Mouse (Mus musculus) midbrain, embryonic 14.5 days (tissue): ENCODE measurements at regions not wholly inside any gene's neighbourhood (a gene's known extent, or its start where the extent isn't known, plus 50 kb on each side); places are given as distances from the start of the nearest gene placed in this dataset.
"Not testable (repeated sequence)": the region's sequence is repeated elsewhere in the genome, so short reads cannot be mapped to it uniquely, and the experiment has no call there.

Experiments used
- ATAC-seq: fragments of 200-750 bp; cut with Nextera tagmentation; 2 replicates; pipeline ENCODE4 v1.8.0; 2017; ENCODE audit warnings: moderate number of reproducible peaks, moderate library complexity; ENCODE audit not compliant: low FRiP score, low TSS enrichment
- DNase-seq: peaks from one replicate; pipeline ENCODE4 v3.0.0-alpha.2; 2015
- H3K27ac ChIP-seq: fragments of 300-500 bp; sonication (generic); replicated peaks from 2 replicates; pipeline ENCODE4 v1.5.1; 2014; ENCODE audit warnings: mild to moderate bottlenecking, low read depth, low read length, moderate library complexity
- H3K27me3 ChIP-seq: fragments of 300-500 bp; sonication (generic); 2 replicates; pipeline ENCODE4 v1.6.1; 2014; ENCODE audit warnings: low read length, control low read depth, mixed read lengths; ENCODE audit not compliant: control insufficient read depth, insufficient read depth
- H3K36me3 ChIP-seq: fragments of 300-500 bp; sonication (generic); 2 replicates; pipeline ENCODE4 v1.6.1; 2014; ENCODE audit warnings: low read length, control low read depth; ENCODE audit not compliant: control insufficient read depth, insufficient read depth
- H3K4me1 ChIP-seq: fragments of 300-500 bp; sonication (generic); 2 replicates; pipeline ENCODE4 v1.6.1; 2014; ENCODE audit warnings: mild to moderate bottlenecking, antibody characterized with exemption, low read length, control low read depth; ENCODE audit not compliant: control insufficient read depth, insufficient read depth
- H3K4me2 ChIP-seq: fragments of 300-500 bp; sonication (generic); 2 replicates; pipeline ENCODE4 v1.6.1; 2014; ENCODE audit warnings: mild to moderate bottlenecking, low read length, moderate library complexity
- H3K4me3 ChIP-seq: fragments of 300-500 bp; sonication (generic); replicated peaks from 2 replicates; pipeline ENCODE4 v1.5.1; 2014; ENCODE audit warnings: low read depth, low read length
- H3K9ac ChIP-seq: fragments of 300-500 bp; sonication (generic); replicated peaks from 2 replicates; pipeline ENCODE4 v1.6.1; 2014; ENCODE audit warnings: mild to moderate bottlenecking, low read length, moderate library complexity
- H3K9me3 ChIP-seq: fragments of 300-500 bp; sonication (generic); 2 replicates; pipeline ENCODE4 v1.6.1; 2016; ENCODE audit warnings: low read length, control low read depth, mixed read lengths; ENCODE audit not compliant: control insufficient read depth
- WGBS: fragments of 180-500 bp; shearing (Covaris S2); extraction: QIAGEN DNeasy Blood & Tissue Kit; methylation state at CpG from one replicate; pipeline ENCODE4 v1.1.7; 2014; 5-methylcytosine and 5-hydroxymethylcytosine counted together

- H3K27me3 ChIP-seq: no peaks in the 10 kb centered on the region
- DNase-seq (no peak), ATAC-seq (no peak)
- no peaks in the 10 kb centered on the region for H3K4me1 ChIP-seq
- H3K36me3 ChIP-seq: no peaks in the 10 kb centered on the region
- no peaks in the 10 kb centered on the region for H3K9me3 ChIP-seq
- WGBS: 96% methylated on average over 2 of the region's 2 CpGs
- H3K9ac ChIP-seq: no peak overlapping the region
- H3K4me2 ChIP-seq: no peak overlapping the region
- H3K4me3 ChIP-seq: no peak overlapping the region
- H3K27ac ChIP-seq: no peak overlapping the region
Observed at GRCm38 (mm10) chr2:100426661-100427060, 1197.9 kb upstream of the Rag2 start.

- WGBS: 72% methylated on average over 3 of the region's 3 CpGs
- ATAC-seq: no peak
- Histone ChIP-seq H3K36me3 (no peaks in the 10 kb centered on the region), H3K9ac (no peak overlapping the region), H3K4me1 (no peaks in the 10 kb centered on the region), H3K27me3 (no peaks in the 10 kb centered on the region), H3K9me3 (no peaks in the 10 kb centered on the region), H3K4me2 (no peak overlapping the region), H3K4me3 (no peak overlapping the region), H3K27ac (no peak overlapping the region)
- DNase-seq: no peak
Observed at GRCm38 (mm10) chr2:100434991-100435390, 1189.5 kb upstream of the Rag2 start.

GRCm38 (mm10) chr2:100445868-100446267, 1178.7 kb upstream of the Rag2 start:
- Histone ChIP-seq H3K27ac (no peak overlapping the region), H3K36me3 (no peaks in the 10 kb centered on the region), H3K4me1 (no peaks in the 10 kb centered on the region), H3K4me2 (no peak overlapping the region), H3K9me3 (no peaks in the 10 kb centered on the region), H3K4me3 (no peak overlapping the region), H3K9ac (no peak overlapping the region), H3K27me3 (no peaks in the 10 kb centered on the region)
- DNase-seq: no peak
- no peak for ATAC-seq
- 72% methylated on average over 1 of the region's 1 CpGs for WGBS

- 79% methylated on average over 2 of the region's 2 CpGs for WGBS
- ATAC-seq (no peak), DNase-seq (no peak)
- H3K9me3 ChIP-seq: no peaks in the 10 kb centered on the region
- H3K4me3 ChIP-seq: no peak overlapping the region
- H3K4me1 ChIP-seq: no peaks in the 10 kb centered on the region
- H3K4me2 ChIP-seq: no peak overlapping the region
- no peaks in the 10 kb centered on the region for H3K36me3 ChIP-seq
- no peaks in the 10 kb centered on the region for H3K27me3 ChIP-seq
- H3K9ac ChIP-seq: no peak overlapping the region
- H3K27ac ChIP-seq: no peak overlapping the region
Observed at GRCm38 (mm10) chr2:100446332-100446731, 1178.2 kb upstream of the Rag2 start.

GRCm38 (mm10) chr2:100459641-100460040, 1164.9 kb upstream of the Rag2 start:
- not testable (repeated sequence) for H3K9ac ChIP-seq, H3K27ac ChIP-seq, ATAC-seq, H3K4me1 ChIP-seq, DNase-seq, H3K4me2 ChIP-seq, H3K4me3 ChIP-seq, H3K27me3 ChIP-seq, H3K9me3 ChIP-seq, H3K36me3 ChIP-seq
- no CpG with 5 or more reads among the region's 1 CpGs for WGBS

GRCm38 (mm10) chr2:100486229-100486628, 1138.3 kb upstream of the Rag2 start:
- not testable (repeated sequence) for H3K4me2 ChIP-seq, H3K4me3 ChIP-seq, H3K27ac ChIP-seq, ATAC-seq, H3K9me3 ChIP-seq, DNase-seq, H3K27me3 ChIP-seq, H3K9ac ChIP-seq, H3K4me1 ChIP-seq, H3K36me3 ChIP-seq
- no CpG with 5 or more reads among the region's 3 CpGs for WGBS

- not testable (repeated sequence) for DNase-seq, H3K9ac ChIP-seq, H3K4me1 ChIP-seq, H3K27me3 ChIP-seq, H3K4me2 ChIP-seq, ATAC-seq, H3K9me3 ChIP-seq, H3K4me3 ChIP-seq, H3K36me3 ChIP-seq, H3K27ac ChIP-seq
- WGBS: no CpG with 5 or more reads among the region's 1 CpGs
Observed at GRCm38 (mm10) chr2:100505114-100505513, 1119.4 kb upstream of the Rag2 start.
